Mouse (Mus musculus) bone marrow macrophage, adult 2 months (primary cell): ENCODE data around the gene Dlgap1.

ENCODE experiments used
- CTCF ChIP-seq: IDR thresholded peaks from 2 replicates; pipeline ENCODE4 v1.5.1; 2012; ENCODE audit warnings: low read depth, mild to moderate bottlenecking, low read length, moderate library complexity
- POLR2A ChIP-seq: IDR thresholded peaks from 2 replicates; pipeline ENCODE4 v1.6.1; 2012; ENCODE audit warnings: mild to moderate bottlenecking, low read depth, low read length, borderline replicate concordance

- TF ChIP-seq CTCF = no peak
- TF ChIP-seq POLR2A = no peak
Observed at GRCm38 (mm10) chr17:70341230-70341629, 372.4 kb downstream of the Dlgap1 start.
